Mouse (Mus musculus) olfactory bulb, adult 2 months (tissue): ENCODE data around the gene Acer2. TPM values are rescaled to one million over a fixed set of nuclear protein-coding genes. Genes with fewer than 3 reads are reported as not detected.

Experiments used
- H3K27ac ChIP-seq: fragments of 200-500 bp; 2 replicates; pipeline ENCODE4 v1.5.1; 2012; ENCODE audit warnings: low read depth, low read length; ENCODE audit not compliant: insufficient read depth
- H3K4me1 ChIP-seq: fragments of 200-500 bp; 2 replicates; pipeline ENCODE4 v1.6.1; 2012; ENCODE audit warnings: low read length; ENCODE audit not compliant: control insufficient read depth, insufficient read depth
- H3K4me3 ChIP-seq: fragments of 200-500 bp; 2 replicates; pipeline ENCODE4 v1.5.1; 2012; ENCODE audit warnings: mild to moderate bottlenecking, low read depth, low read length, moderate library complexity; ENCODE audit not compliant: insufficient read depth
- CTCF ChIP-seq: fragments of 200-500 bp; IDR thresholded peaks from 2 replicates; pipeline ENCODE4 v1.5.1; 2012; ENCODE audit warnings: low read depth, mild to moderate bottlenecking, low read length, moderate library complexity; ENCODE audit not compliant: insufficient read depth
- POLR2A ChIP-seq: fragments of 200-500 bp; IDR thresholded peaks from 2 replicates; pipeline ENCODE4 v1.6.1; 2012; ENCODE audit warnings: mild to moderate bottlenecking, low read depth, low read length, moderate library complexity; ENCODE audit not compliant: insufficient read depth
- WGBS: fragments of 180-500 bp; shearing (Covaris S2); methylation state at CpG from one replicate; pipeline ENCODE4 v1.1.7; 2018; 5-methylcytosine and 5-hydroxymethylcytosine counted together
- polyA plus RNA-seq: library from polyadenylated mRNA; stranded (reverse); fragments of >200 nt; gene quantifications from 2 replicates; pipeline ENCODE4 v1.2.4, GENCODE M21; 2012; ENCODE audit warnings: low replicate concordance; ENCODE audit not compliant: missing spikeins, insufficient read depth, insufficient read length

Acer2 gene
- polyA plus RNA-seq, 1 experiment: not detected

DNA sequence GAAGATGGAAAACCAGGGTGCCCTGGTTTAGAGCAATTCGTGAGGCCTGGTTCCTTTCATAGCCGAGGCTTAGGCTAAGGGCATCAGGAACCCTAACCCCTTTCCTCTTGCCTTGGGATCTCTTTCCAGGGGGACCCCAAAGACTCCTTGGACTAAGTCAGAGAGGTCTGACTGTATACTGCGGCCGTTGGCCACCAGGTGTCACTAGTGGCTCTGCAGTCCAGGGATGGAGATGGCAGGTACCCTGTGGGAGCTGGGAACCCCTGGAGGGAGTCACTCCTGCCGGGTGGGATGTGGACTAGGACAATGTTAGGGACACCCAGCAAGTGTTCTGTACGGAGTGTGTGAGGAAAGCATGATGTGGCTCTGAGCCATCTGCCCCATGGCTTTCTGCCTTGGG, 58.8 kb downstream of the Acer2 start:
- H3K4me1 ChIP-seq: peaks cover 8% of the 10 kb centered on the region
- H3K4me3 ChIP-seq: no peak overlapping the region
- no peak for TF ChIP-seq CTCF
- no peak for TF ChIP-seq POLR2A
- no peak overlapping the region for H3K27ac ChIP-seq
- WGBS: 90% methylated on average over 6 of the region's 6 CpGs

DNA sequence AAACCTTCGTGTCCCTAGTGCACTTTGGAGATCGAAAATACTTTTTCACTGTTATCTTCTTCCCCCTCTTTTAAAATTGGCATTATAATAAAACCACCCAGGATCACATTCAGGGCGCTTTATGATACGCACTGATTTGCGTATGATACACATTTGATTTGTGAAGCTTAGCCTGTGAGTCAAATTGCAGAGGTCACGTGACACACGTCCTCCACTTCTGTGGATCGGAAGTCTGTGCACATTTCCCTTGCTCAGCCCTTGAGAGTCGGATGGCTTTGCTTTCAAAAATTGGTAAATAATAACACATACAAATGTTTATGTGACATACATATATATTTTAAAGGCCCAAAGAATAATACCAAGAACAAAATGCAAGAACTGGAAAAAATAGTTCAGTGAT, 62.0 kb downstream of the Acer2 start:
- Histone ChIP-seq H3K4me3 (no peak overlapping the region), H3K27ac (no peak overlapping the region), H3K4me1 (peaks cover under 1% of the 10 kb centered on the region)
- WGBS: 96% methylated on average over 9 of the region's 9 CpGs
- TF ChIP-seq CTCF (no peak), POLR2A (no peak)

DNA sequence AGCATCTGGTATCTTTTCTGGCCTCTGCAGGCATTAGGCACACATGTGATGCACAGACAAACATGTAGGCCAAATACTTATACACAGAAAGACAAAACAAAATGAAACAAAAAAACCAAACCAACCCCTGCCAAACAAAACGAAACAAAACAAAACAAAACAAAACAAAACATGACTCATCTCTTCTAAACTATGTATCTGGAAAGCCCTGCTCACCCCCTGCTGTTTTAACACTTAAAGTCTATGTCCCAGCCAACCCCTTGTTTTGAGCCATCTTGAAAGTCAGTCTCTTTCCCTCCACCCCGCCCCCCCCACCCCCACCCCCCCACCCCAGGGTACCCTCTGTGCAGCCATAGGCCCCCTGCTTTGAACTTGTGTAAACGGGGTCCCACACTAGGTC, 62.5 kb downstream of the Acer2 start:
- no peak overlapping the region for H3K27ac ChIP-seq
- TF ChIP-seq CTCF: no peak
- no peak for TF ChIP-seq POLR2A
- H3K4me3 ChIP-seq: no peak overlapping the region
- H3K4me1 ChIP-seq: no peaks in the 10 kb centered on the region
- 48% methylated on average over 3 of the region's 3 CpGs for WGBS

DNA sequence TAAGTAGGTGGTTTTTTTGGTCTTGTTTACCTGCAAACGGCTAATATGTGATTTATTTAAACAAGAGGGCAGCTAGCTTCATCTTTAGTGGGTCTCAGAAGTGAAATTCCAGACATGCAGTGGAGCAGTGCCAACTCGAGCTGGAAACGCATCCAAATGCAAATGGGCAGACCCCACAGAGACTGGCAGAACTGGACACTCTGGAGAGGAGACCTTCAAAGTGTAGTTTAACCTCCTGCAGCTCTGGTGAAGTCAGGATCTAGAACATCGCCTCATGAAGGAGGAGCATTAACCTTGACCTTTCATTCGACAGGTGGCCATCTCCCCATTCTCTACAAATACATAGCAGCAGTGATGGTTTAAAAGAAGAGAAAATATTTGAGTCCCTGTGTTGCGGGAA, 68.5 kb downstream of the Acer2 start:
- TF ChIP-seq CTCF (no peak), POLR2A (no peak)
- 68% methylated on average over 6 of the region's 6 CpGs for WGBS
- no peaks in the 10 kb centered on the region for H3K4me1 ChIP-seq
- H3K27ac ChIP-seq: no peak overlapping the region
- no peak overlapping the region for H3K4me3 ChIP-seq

DNA sequence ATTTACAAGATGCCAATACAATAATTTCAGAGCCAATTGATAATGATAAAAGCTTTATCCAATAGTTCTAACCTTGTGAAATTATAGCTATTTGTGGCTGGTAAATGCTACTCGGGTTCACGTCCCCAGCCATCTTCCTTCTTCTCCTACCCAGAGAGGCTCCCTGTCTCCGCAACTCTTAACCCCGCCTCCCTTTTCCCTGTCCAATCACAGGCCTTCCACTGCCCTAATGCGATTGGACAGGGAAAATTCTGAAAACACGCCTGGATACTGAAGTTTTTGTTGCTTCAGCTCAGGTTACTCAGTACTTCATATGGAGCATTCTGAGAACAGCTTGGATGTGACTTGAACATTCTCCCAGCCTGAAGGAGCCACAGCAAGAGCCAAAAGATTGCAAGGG, 69.1 kb downstream of the Acer2 start:
- TF ChIP-seq CTCF (no peak), POLR2A (no peak)
- H3K27ac ChIP-seq: no peak overlapping the region
- 75% methylated on average over 6 of the region's 6 CpGs for WGBS

DNA sequence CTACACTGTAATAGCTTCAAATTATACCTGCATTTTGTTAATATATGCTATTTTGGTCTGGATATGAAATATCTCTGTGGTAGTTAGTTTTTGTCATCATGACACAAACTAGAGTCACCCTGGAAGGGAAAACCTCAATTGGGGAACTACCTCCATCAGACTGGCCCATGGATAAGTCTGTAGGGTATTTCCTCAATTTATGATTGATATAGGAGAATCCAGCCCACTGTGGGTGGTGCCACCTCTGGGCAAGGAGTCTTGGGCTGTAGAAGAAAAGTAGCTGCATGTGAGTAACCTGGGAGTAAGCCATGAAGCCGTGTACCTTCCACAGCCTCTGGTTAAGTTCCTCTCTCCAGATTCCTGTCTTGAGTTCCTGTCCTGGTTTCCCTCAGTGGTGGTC, 74.6 kb downstream of the Acer2 start:
- 96% methylated on average over 1 of the region's 1 CpGs for whole genome bisulfite sequencing
- TF ChIP-seq CTCF: no peak
- Histone ChIP-seq H3K4me3 (no peak overlapping the region), H3K27ac (no peak overlapping the region), H3K4me1 (no peaks in the 10 kb centered on the region)

More for the DNA sequence above, 69.1 kb downstream of the Acer2 start:
- no peaks in the 10 kb centered on the region for H3K4me1 ChIP-seq
- no peak overlapping the region for H3K4me3 ChIP-seq

DNA sequence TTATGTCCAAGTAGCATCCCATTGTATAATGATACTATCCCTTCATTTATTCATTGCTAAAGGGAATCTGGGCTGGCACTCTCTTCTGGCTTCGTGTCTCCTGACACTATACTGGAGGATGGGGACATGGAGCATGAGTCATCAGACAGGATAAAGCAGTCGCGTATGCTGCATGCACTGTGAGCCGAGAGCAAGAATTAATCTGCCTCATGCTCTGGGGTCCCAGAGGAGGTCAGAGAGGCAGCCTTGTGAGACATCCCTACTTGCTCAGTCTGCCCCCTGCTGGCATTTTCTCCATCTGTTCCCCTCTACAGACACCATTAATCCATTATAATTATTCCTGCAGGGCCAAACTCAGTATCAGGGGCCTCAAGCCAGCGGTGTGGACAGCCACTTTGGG, 79.3 kb downstream of the Acer2 start:
- no peak overlapping the region for H3K4me3 ChIP-seq
- no peak overlapping the region for H3K27ac ChIP-seq
- H3K4me1 ChIP-seq: peaks cover 3% of the 10 kb centered on the region; the same call in 1 of the 2 replicates
- WGBS: 25% methylated on average over 5 of the region's 5 CpGs
- TF ChIP-seq POLR2A (no peak), CTCF (no peak)

DNA sequence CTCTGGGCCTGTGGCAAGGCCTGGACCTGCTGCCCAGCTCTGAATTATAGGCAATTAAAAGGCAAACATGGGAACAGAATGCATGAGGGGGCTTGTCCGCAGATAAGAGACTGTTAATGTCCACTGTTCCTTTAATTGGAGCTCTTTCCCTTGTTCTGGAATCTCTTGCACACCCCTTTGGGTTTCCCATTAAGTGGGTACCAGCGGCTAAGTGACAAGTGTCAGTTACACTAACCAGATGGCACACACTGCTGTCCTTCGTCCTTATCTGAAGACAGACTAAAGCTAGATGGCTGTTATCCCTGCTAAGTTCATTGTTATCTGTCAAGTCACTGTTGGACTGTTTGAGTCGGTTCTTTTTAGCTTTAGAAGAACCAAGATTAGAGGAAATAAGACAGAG, 81.3 kb downstream of the Acer2 start:
- Histone ChIP-seq H3K27ac (no peak overlapping the region), H3K4me1 (peaks cover 3% of the 10 kb centered on the region; the same call in 1 of the 2 replicates), H3K4me3 (no peak overlapping the region)
- WGBS: 89% methylated on average over 4 of the region's 4 CpGs
- no peak for TF ChIP-seq POLR2A

DNA sequence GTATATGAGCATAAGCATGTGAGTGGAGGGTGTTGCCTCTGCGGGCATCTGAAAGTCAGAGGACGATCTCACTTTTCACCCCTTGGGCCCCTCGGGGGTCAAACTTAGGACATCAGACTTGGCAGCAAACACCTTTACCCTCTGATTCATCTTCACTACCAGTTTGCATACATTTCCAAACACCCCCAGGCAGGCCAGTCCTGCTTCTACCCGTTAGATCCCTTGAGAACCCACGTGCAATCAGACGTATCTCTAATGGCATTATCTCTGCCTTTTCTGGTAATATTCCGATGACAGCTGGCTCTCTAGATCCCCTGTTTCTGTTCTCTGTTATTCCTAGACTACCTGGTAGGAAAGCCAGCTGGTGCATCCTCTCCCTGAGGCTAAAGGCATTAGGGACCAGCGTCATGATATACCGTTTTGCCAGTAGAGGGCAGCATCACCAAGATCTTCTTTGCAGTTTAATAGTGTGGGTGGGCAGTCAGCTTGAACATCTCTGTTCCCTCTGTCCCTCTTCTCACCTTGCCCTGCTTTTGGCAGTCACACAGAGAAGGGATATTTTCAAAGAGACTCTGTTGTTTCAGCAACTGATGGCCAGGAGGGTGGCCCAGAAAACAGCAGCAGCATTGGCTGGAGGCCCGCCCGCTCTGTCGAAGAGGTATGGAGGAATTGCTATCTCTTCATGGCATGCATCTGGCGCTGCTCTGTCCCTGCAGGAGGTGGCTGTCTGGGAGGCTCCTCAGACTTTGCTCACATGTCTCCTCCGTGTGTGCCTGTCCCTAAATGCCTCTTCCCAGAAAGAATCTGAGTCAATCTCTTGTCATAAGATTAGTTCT, 83.6 kb downstream of the Acer2 start:
- Histone ChIP-seq H3K27ac (no peak overlapping the region), H3K4me1 (peaks cover 3% of the 10 kb centered on the region; the same call in 1 of the 2 replicates), H3K4me3 (no peak overlapping the region)
- TF ChIP-seq POLR2A (no peak), CTCF (no peak)
- WGBS: 47% methylated on average over 14 of the region's 14 CpGs
